Mouse (Mus musculus): ENCODE data around the gene D630045J12Rik. TPM values are rescaled to one million over a fixed set of nuclear protein-coding genes. Genes with fewer than 3 reads are reported as not detected.

D630045J12Rik gene
- polyA plus RNA-seq, 1 experiment from 2014 or later = 14.3 TPM

GRCm38 (mm10) chr6:38103775-38104174 lies 150.0 kb downstream of the D630045J12Rik start:
- 0 out of 2 replicates have a peak, but pooled peaks cover 2% of the 10 kb centered on the region for H3K9me3 ChIP-seq (replicated peaks)
- 58% methylated on average over 6 of the region's 6 CpGs for WGBS

GRCm38 (mm10) chr6:38102216-38102795 lies 151.5 kb downstream of the D630045J12Rik start:
- H3K9ac ChIP-seq = no peak overlapping the region
- 86% methylated on average over 7 of the region's 7 CpGs for WGBS
- 0 out of 2 replicates have a peak, but pooled peaks cover 7% of the 10 kb centered on the region for H3K9me3 ChIP-seq (replicated peaks)
- H3K27me3 ChIP-seq = no peaks in the 10 kb centered on the region
- no peaks in the 10 kb centered on the region for H3K4me1 ChIP-seq
- no peaks in the 10 kb centered on the region for H3K36me3 ChIP-seq
- no peak overlapping the region for H3K27ac ChIP-seq
- ATAC-seq (ENCODE audit: low FRiP score) = no peak
- no peak overlapping the region for H3K4me3 ChIP-seq
- H3K4me2 ChIP-seq (replicated peaks) = no peak overlapping the region

More at GRCm38 (mm10) chr6:38103775-38104174, 150.0 kb downstream of the D630045J12Rik start:
- Histone ChIP-seq H3K4me3 (no peak overlapping the region), H3K36me3 (no peaks in the 10 kb centered on the region), H3K27me3 (no peaks in the 10 kb centered on the region), H3K27ac (no peak overlapping the region), H3K4me2 (replicated peaks) (no peak overlapping the region), H3K4me1 (no peaks in the 10 kb centered on the region), H3K9ac (no peak overlapping the region)
- ATAC-seq (ENCODE audit: low FRiP score) = no peak

DNA sequence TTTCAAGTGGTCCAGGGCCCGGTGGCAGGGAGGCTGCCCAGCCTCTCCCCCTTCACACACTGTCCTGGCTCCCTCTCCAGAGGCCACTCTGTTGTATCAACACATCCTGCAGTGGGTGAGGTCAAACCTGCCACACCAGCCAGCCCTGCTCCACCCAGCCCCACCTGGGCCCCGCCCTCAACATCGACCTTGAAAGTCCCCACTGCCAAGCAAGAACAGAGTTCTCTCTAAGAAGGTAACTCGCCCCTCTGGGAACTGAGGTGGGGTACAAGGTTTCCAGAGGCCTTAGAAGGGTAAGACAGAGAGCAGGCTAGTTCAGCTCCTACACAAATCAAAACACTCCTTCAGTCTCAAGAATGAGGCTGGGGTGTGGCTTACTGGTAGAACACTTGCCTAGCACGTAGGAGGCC lies 156.8 kb downstream of the D630045J12Rik start:
- no peak overlapping the region for H3K4me2 ChIP-seq (replicated peaks)
- H3K4me3 ChIP-seq = no peak overlapping the region
- H3K27me3 ChIP-seq = no peaks in the 10 kb centered on the region
- H3K9me3 ChIP-seq (replicated peaks) = 0 out of 2 replicates have a peak, but pooled peaks cover 7% of the 10 kb centered on the region
- H3K36me3 ChIP-seq = no peaks in the 10 kb centered on the region
- H3K27ac ChIP-seq = no peak overlapping the region
- no peaks in the 10 kb centered on the region for H3K4me1 ChIP-seq
- H3K9ac ChIP-seq = no peak overlapping the region
- no peak for ATAC-seq (ENCODE audit: low FRiP score)
- 74% methylated on average over 5 of the region's 5 CpGs for WGBS

- no peak overlapping the region for H3K4me2 ChIP-seq (replicated peaks)
- H3K36me3 ChIP-seq = no peaks in the 10 kb centered on the region
- H3K27ac ChIP-seq = no peak overlapping the region
- H3K9me3 ChIP-seq (replicated peaks) = 0 out of 2 replicates have a peak, but pooled peaks cover 7% of the 10 kb centered on the region
- 90% methylated on average over 10 of the region's 10 CpGs for WGBS
- H3K27me3 ChIP-seq = no peaks in the 10 kb centered on the region
- no peak for ATAC-seq (ENCODE audit: low FRiP score)
- H3K4me1 ChIP-seq = no peaks in the 10 kb centered on the region
- H3K9ac ChIP-seq = no peak overlapping the region
- H3K4me3 ChIP-seq = no peak overlapping the region
Observed at GRCm38 (mm10) chr6:38094701-38095100, 159.1 kb downstream of the D630045J12Rik start.

GRCm38 (mm10) chr6:38092539-38092938 lies 161.3 kb downstream of the D630045J12Rik start:
- no peaks in the 10 kb centered on the region for H3K36me3 ChIP-seq
- no peak overlapping the region for H3K9ac ChIP-seq
- no peaks in the 10 kb centered on the region for H3K27me3 ChIP-seq
- H3K4me1 ChIP-seq = no peaks in the 10 kb centered on the region
- no peak overlapping the region for H3K4me3 ChIP-seq
- H3K4me2 ChIP-seq (replicated peaks) = no peak overlapping the region
- WGBS = 96% methylated on average over 8 of the region's 8 CpGs
- ATAC-seq (ENCODE audit: low FRiP score) = no peak
- H3K9me3 ChIP-seq (replicated peaks) = no peaks in the 10 kb centered on the region
- no peak overlapping the region for H3K27ac ChIP-seq

- 78% methylated on average over 9 of the region's 9 CpGs for WGBS
- Histone ChIP-seq H3K27ac (no peak overlapping the region), H3K27me3 (no peaks in the 10 kb centered on the region), H3K4me1 (no peaks in the 10 kb centered on the region), H3K36me3 (no peaks in the 10 kb centered on the region), H3K4me2 (replicated peaks) (no peak overlapping the region), H3K9ac (no peak overlapping the region), H3K9me3 (replicated peaks) (no peaks in the 10 kb centered on the region), H3K4me3 (no peak overlapping the region)
- no peak for ATAC-seq (ENCODE audit: low FRiP score)
Observed at GRCm38 (mm10) chr6:38087242-38088026, 166.4 kb downstream of the D630045J12Rik start.

GRCm38 (mm10) chr6:38083204-38083603 lies 170.6 kb downstream of the D630045J12Rik start:
- no peaks in the 10 kb centered on the region for H3K36me3 ChIP-seq
- peaks cover 7% of the 10 kb centered on the region; the same call in 1 of the 2 replicates for H3K4me1 ChIP-seq
- no peak overlapping the region for H3K27ac ChIP-seq
- H3K4me2 ChIP-seq (replicated peaks) = no peak overlapping the region
- no peaks in the 10 kb centered on the region for H3K9me3 ChIP-seq (replicated peaks)
- H3K4me3 ChIP-seq = no peak overlapping the region
- H3K9ac ChIP-seq = no peak overlapping the region
- WGBS = 53% methylated on average over 4 of the region's 4 CpGs
- ATAC-seq (ENCODE audit: low FRiP score) = no peak
- H3K27me3 ChIP-seq = no peaks in the 10 kb centered on the region

DNA sequence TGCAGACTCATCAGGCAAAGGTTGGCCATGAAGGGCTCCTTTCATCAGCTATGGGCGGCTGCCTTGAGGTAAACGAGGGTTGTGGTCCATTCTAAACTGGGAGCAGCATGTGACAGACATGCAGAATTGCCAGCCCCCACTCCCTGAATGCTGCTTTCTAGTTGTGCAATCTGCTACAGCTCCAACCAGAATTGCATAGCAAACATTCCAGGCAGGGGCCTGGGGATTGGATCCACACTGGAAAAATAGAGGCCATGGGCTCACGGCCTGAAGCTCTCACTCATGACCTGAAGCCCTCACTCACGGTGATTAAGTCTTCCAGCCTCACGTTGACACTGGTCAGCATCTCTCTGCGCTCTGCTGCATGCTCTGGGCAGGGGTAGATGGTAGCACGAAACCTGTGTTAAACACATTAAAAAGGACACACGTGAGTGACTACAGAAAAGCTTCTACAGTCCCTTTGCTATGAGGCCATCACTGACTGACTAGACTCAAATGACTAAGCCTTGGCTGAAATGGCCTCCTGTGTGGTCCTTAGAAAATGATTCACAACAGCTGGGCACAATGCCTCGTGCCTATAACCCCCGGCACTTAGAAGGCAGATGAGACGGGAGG lies 172.0 kb downstream of the D630045J12Rik start:
- no peak for ATAC-seq (ENCODE audit: low FRiP score)
- no peaks in the 10 kb centered on the region for H3K36me3 ChIP-seq
- no peaks in the 10 kb centered on the region for H3K9me3 ChIP-seq (replicated peaks)
- WGBS = 61% methylated on average over 11 of the region's 11 CpGs
- no peak overlapping the region for H3K9ac ChIP-seq
- H3K4me3 ChIP-seq = no peak overlapping the region
- H3K4me2 ChIP-seq (replicated peaks) = no peak overlapping the region
- H3K27me3 ChIP-seq = no peaks in the 10 kb centered on the region
- H3K27ac ChIP-seq = no peak overlapping the region
- H3K4me1 ChIP-seq = peaks cover 7% of the 10 kb centered on the region; the same call in 1 of the 2 replicates

- Histone ChIP-seq H3K9me3 (replicated peaks) (no peaks in the 10 kb centered on the region), H3K4me3 (no peak overlapping the region), H3K4me1 (peaks cover 7% of the 10 kb centered on the region; the same call in 1 of the 2 replicates), H3K4me2 (replicated peaks) (no peak overlapping the region), H3K9ac (no peak overlapping the region), H3K36me3 (no peaks in the 10 kb centered on the region), H3K27me3 (no peaks in the 10 kb centered on the region), H3K27ac (no peak overlapping the region)
- no peak for ATAC-seq (ENCODE audit: low FRiP score)
- WGBS = 57% methylated on average over 4 of the region's 4 CpGs
Observed at GRCm38 (mm10) chr6:38080364-38080763, 173.4 kb downstream of the D630045J12Rik start.

- H3K27ac ChIP-seq = no peak overlapping the region
- H3K9me3 ChIP-seq (replicated peaks) = peaks cover 6% of the 10 kb centered on the region; the same call in 1 of the 2 replicates
- H3K4me3 ChIP-seq = no peak overlapping the region
- H3K4me1 ChIP-seq = no peaks in the 10 kb centered on the region
- no peak overlapping the region for H3K4me2 ChIP-seq (replicated peaks)
- no peak overlapping the region for H3K9ac ChIP-seq
- WGBS = 91% methylated on average over 3 of the region's 3 CpGs
- H3K36me3 ChIP-seq = no peaks in the 10 kb centered on the region
- H3K27me3 ChIP-seq = no peaks in the 10 kb centered on the region
- ATAC-seq (ENCODE audit: low FRiP score) = no peak
Observed at GRCm38 (mm10) chr6:38073592-38073991, 180.2 kb downstream of the D630045J12Rik start.

All from hindbrain, embryonic 12.5 days (tissue).